Mouse (Mus musculus) neural tube, embryonic 13.5 days (tissue): Measurements from ENCODE around the gene Micall2. TPM values are rescaled to one million over a fixed set of nuclear protein-coding genes. Genes with fewer than 3 reads are reported as not detected.

Source experiments
- ATAC-seq: fragments of 200-750 bp; cut with Nextera tagmentation; 2 replicates; pipeline ENCODE4 v1.8.0; 2017; ENCODE audit warnings: low read depth, mild to moderate bottlenecking, moderate TSS enrichment, moderate library complexity
- H3K27ac ChIP-seq: fragments of 300-500 bp; sonication (generic); replicated peaks from 2 replicates; pipeline ENCODE4 v1.5.1; 2015; ENCODE audit warnings: moderate library complexity, mild to moderate bottlenecking, inconsistent platforms
- H3K27me3 ChIP-seq: fragments of 300-500 bp; sonication (generic); 2 replicates; pipeline ENCODE4 v1.6.1; 2015; ENCODE audit warnings: mild to moderate bottlenecking, inconsistent platforms
- H3K36me3 ChIP-seq: fragments of 300-500 bp; sonication (generic); 2 replicates; pipeline ENCODE4 v1.6.1; 2015; ENCODE audit warnings: mild to moderate bottlenecking, inconsistent platforms
- H3K4me1 ChIP-seq: fragments of 300-500 bp; sonication (generic); replicated peaks from 2 replicates; pipeline ENCODE4 v1.6.1; 2015; ENCODE audit warnings: inconsistent platforms
- H3K4me2 ChIP-seq: fragments of 300-500 bp; sonication (generic); 2 replicates; pipeline ENCODE4 v1.6.1; 2015; ENCODE audit warnings: inconsistent platforms, mild to moderate bottlenecking, moderate library complexity
- H3K4me3 ChIP-seq: fragments of 300-500 bp; sonication (generic); 2 replicates; pipeline ENCODE4 v1.5.1; 2015; ENCODE audit warnings: mild to moderate bottlenecking, inconsistent platforms
- H3K9ac ChIP-seq: fragments of 300-500 bp; sonication (generic); 2 replicates; pipeline ENCODE4 v1.6.1; 2015; ENCODE audit warnings: moderate library complexity, mild to moderate bottlenecking, inconsistent platforms
- H3K9me3 ChIP-seq: fragments of 300-500 bp; sonication (generic); 2 replicates; pipeline ENCODE4 v1.6.1; 2016; ENCODE audit warnings: inconsistent platforms
- WGBS: fragments of 180-500 bp; shearing (Covaris S2); methylation state at CpG from one replicate; pipeline ENCODE4 v1.1.7; 2015; 5-methylcytosine and 5-hydroxymethylcytosine counted together
- polyA plus RNA-seq: library from polyadenylated mRNA; unstranded; fragments of >200 nt; fragmentation: Nextera tagmentation; extraction: Ambion mirVana; gene quantifications from 2 replicates; pipeline ENCODE4 v1.2.1, GENCODE M21; 2015

The Micall2 gene
- polyA plus RNA-seq, 1 experiment from 2014 or later, result 6.3 TPM

DNA sequence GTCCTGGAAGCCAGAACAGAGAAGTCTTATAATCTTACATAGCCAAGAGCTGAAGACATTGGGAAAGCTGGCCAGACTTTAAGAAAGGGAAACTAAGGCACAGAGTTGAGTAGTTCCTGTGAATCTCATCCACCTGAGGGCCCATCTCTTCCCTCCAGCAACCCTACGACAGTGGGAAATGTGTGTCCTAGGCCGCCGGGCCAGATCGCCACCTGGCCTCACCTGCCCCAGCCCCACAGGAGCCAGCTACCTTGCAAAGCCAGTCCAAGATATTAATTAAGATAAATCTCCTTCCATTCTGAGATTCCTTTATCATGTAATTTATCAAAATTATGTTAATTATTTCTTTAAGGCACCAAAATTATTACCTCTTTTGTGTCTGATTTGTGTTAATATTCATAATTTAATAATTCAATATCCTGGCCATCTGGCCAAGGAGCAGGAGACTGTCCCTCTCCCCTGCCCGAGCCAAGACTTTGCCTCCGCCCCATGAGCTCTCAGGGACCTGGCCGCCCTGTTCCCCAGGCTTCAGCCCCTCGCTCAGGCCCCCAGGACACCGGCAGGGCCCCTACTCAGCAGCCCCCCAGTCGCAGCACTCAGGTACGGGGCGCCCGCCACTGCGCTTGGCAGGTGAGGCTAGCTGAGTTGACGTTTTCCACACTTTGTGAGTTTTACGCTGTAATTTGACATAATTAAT is 41.7 kb downstream of the Micall2 start:
- Histone ChIP-seq H3K9me3 (no peaks in the 10 kb centered on the region), H3K9ac (no peak overlapping the region), H3K27ac (no peak overlapping the region), H3K27me3 (peaks cover 21% of the 10 kb centered on the region), H3K4me1 (peaks cover 16% of the 10 kb centered on the region), H3K36me3 (no peaks in the 10 kb centered on the region), H3K4me3 (no peak overlapping the region), H3K4me2 (peak overlapping the region; percentile 26; the same call in 1 of the 2 replicates)
- ATAC-seq, result peak; percentile 68
- WGBS, result 45% methylated on average over 16 of the region's 16 CpGs

- 78% methylated on average over 9 of the region's 9 CpGs for WGBS
- peaks cover 30% of the 10 kb centered on the region for H3K4me1 ChIP-seq
- H3K4me3 ChIP-seq, result no peak overlapping the region
- ATAC-seq, result no peak
- H3K9me3 ChIP-seq, result no peaks in the 10 kb centered on the region
- H3K27me3 ChIP-seq, result peaks cover 48% of the 10 kb centered on the region
- no peak overlapping the region for H3K9ac ChIP-seq
- no peaks in the 10 kb centered on the region for H3K36me3 ChIP-seq
- no peak overlapping the region for H3K4me2 ChIP-seq
- no peak overlapping the region for H3K27ac ChIP-seq
These were observed 45.3 kb downstream of the Micall2 start for GRCm38 (mm10) chr5:139690791-139691190.

- WGBS, result 70% methylated on average over 12 of the region's 12 CpGs
These were observed 47.8 kb downstream of the Micall2 start for GRCm38 (mm10) chr5:139688356-139688755.

DNA sequence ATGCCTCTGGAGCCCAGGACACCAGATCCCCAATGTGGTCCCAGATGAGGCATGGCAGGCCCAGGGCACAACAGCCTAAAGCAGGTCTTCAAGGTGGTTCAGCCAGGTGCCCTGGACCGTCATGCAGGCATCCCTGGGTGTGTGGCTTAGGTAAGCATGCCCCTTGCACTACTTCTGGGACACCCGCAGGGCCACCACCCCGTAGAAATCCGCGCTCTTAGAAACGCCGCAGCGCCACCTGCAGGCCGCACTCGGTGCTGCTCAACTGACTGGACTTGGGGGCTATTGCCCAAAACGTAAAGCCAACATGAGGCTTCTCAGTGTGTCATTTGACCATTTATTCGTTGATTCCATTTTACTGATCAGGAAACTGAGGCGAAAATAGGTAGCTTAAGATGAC is 48.5 kb downstream of the Micall2 start:
- ATAC-seq, result no peak
- WGBS, result 6% methylated on average over 13 of the region's 13 CpGs

More at GRCm38 (mm10) chr5:139688356-139688755, 47.8 kb downstream of the Micall2 start:
- no peak overlapping the region for H3K4me3 ChIP-seq
- no peak overlapping the region for H3K27ac ChIP-seq
- H3K9me3 ChIP-seq, result no peaks in the 10 kb centered on the region
- ATAC-seq, result peak; percentile 24; the same call in 1 of the 2 replicates
- H3K4me1 ChIP-seq, result peaks cover 16% of the 10 kb centered on the region
- H3K9ac ChIP-seq, result no peak overlapping the region
- H3K36me3 ChIP-seq, result no peaks in the 10 kb centered on the region
- H3K4me2 ChIP-seq, result no peak overlapping the region
- peaks cover 71% of the 10 kb centered on the region for H3K27me3 ChIP-seq

DNA sequence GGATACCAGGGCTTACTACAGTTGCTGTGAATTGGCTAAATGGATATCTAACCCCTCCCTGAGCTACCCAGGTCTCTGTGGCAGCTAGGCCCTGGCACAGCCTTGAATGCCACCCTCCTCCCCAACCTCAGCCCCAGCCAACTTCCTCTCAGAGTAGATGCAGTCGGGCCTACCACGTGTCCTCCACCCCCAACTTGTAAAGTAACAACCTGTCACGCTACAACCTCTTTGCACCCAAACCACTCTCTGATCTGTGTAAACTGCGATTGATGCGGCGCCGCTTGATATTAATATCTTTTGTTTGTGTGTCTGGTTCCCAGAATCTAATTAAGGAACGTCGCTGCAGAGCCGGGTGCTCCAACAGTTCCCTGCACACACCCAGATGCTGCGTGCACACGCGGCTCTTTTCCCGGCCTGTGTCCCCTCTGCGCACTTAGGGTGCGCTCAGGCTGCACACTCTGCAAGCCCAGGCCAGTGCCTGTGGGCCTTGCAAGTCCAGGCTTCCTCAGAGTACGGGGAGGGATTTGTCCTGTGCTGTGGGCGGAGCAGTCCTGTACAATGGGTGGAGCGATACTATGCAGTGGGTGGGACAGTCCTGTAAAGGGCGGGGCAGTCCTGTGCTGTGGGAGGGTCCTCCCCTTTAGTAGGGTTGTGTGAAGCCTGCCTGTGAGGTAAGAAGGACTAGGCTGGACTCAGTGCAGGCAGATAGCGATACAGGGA is 49.4 kb downstream of the Micall2 start:
- H3K9ac ChIP-seq, result no peak overlapping the region
- H3K4me1 ChIP-seq, result peaks cover 32% of the 10 kb centered on the region
- no peak overlapping the region; the same call in 1 of the 2 replicates for H3K27ac ChIP-seq
- 24% methylated on average over 21 of the region's 21 CpGs for WGBS
- ATAC-seq, result peak; percentile 30; the same call in 1 of the 2 replicates
- H3K4me3 ChIP-seq, result no peak overlapping the region
- peaks cover 80% of the 10 kb centered on the region for H3K27me3 ChIP-seq
- no peaks in the 10 kb centered on the region for H3K36me3 ChIP-seq
- H3K9me3 ChIP-seq, result no peaks in the 10 kb centered on the region
- H3K4me2 ChIP-seq, result no peak overlapping the region

More for the DNA sequence above, 48.5 kb downstream of the Micall2 start:
- peaks cover 22% of the 10 kb centered on the region for H3K4me1 ChIP-seq
- no peak overlapping the region for H3K4me3 ChIP-seq
- H3K27ac ChIP-seq, result no peak overlapping the region; the same call in 1 of the 2 replicates
- H3K27me3 ChIP-seq, result peaks cover 76% of the 10 kb centered on the region
- no peaks in the 10 kb centered on the region for H3K36me3 ChIP-seq
- H3K9me3 ChIP-seq, result no peaks in the 10 kb centered on the region
- H3K9ac ChIP-seq, result no peak overlapping the region
- no peak overlapping the region for H3K4me2 ChIP-seq

GRCm38 (mm10) chr5:139683228-139683627 is 52.9 kb downstream of the Micall2 start:
- no peak overlapping the region for H3K4me2 ChIP-seq
- no peak for ATAC-seq
- no peak overlapping the region; the same call in 1 of the 2 replicates for H3K27ac ChIP-seq
- WGBS, result 3% methylated on average over 2 of the region's 2 CpGs
- H3K4me1 ChIP-seq, result peaks cover 38% of the 10 kb centered on the region
- no peaks in the 10 kb centered on the region for H3K9me3 ChIP-seq
- no peaks in the 10 kb centered on the region for H3K36me3 ChIP-seq
- no peak overlapping the region for H3K9ac ChIP-seq
- no peak overlapping the region for H3K4me3 ChIP-seq
- H3K27me3 ChIP-seq, result peaks cover 86% of the 10 kb centered on the region

DNA sequence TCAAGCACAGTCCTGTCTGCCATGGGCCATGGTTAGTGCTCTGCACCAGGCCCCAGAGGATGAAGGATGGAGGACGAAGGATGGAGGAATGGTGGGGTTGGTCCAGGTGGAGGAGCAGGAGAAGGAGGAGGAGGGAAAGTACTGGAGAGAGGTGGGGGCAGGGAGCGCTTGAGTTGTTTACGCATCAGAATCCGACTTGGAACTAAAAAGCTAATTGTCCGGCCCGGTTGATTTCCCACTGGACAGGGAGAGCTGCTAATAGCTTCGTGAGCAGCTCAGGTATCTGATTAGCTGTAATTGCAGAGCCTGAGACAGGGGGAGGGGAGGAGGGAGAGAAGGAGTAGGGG is 53.5 kb downstream of the Micall2 start:
- Histone ChIP-seq H3K9me3 (no peaks in the 10 kb centered on the region), H3K9ac (no peak overlapping the region), H3K27me3 (peaks cover 85% of the 10 kb centered on the region), H3K4me2 (no peak overlapping the region), H3K4me1 (peaks cover 37% of the 10 kb centered on the region), H3K27ac (peak overlapping the region; percentile 90), H3K4me3 (no peak overlapping the region), H3K36me3 (no peaks in the 10 kb centered on the region)
- WGBS, result 2% methylated on average over 7 of the region's 7 CpGs
- peak; percentile 73 for ATAC-seq

GRCm38 (mm10) chr5:139681832-139682630 is 54.1 kb downstream of the Micall2 start:
- H3K4me3 ChIP-seq, result no peak overlapping the region
- H3K4me2 ChIP-seq, result peak overlapping the region; percentile 34
- H3K9ac ChIP-seq, result peak overlapping the region; percentile 26; the same call in 1 of the 2 replicates
- peak overlapping the region; percentile 90 for H3K27ac ChIP-seq
- peak; percentile 83 for ATAC-seq
- peaks cover 79% of the 10 kb centered on the region for H3K27me3 ChIP-seq
- WGBS, result 3% methylated on average over 20 of the region's 20 CpGs
- peaks cover 31% of the 10 kb centered on the region for H3K4me1 ChIP-seq
- H3K9me3 ChIP-seq, result no peaks in the 10 kb centered on the region
- no peaks in the 10 kb centered on the region for H3K36me3 ChIP-seq

- no peak overlapping the region; the same call in 1 of the 2 replicates for H3K27ac ChIP-seq
- H3K4me3 ChIP-seq, result no peak overlapping the region
- H3K36me3 ChIP-seq, result no peaks in the 10 kb centered on the region
- peaks cover 84% of the 10 kb centered on the region for H3K27me3 ChIP-seq
- no peak for ATAC-seq
- no peaks in the 10 kb centered on the region for H3K9me3 ChIP-seq
- H3K4me1 ChIP-seq, result peaks cover 21% of the 10 kb centered on the region
- H3K4me2 ChIP-seq, result no peak overlapping the region
- no peak overlapping the region for H3K9ac ChIP-seq
These were observed 60.5 kb downstream of the Micall2 start for GRCm38 (mm10) chr5:139675707-139675967.

DNA sequence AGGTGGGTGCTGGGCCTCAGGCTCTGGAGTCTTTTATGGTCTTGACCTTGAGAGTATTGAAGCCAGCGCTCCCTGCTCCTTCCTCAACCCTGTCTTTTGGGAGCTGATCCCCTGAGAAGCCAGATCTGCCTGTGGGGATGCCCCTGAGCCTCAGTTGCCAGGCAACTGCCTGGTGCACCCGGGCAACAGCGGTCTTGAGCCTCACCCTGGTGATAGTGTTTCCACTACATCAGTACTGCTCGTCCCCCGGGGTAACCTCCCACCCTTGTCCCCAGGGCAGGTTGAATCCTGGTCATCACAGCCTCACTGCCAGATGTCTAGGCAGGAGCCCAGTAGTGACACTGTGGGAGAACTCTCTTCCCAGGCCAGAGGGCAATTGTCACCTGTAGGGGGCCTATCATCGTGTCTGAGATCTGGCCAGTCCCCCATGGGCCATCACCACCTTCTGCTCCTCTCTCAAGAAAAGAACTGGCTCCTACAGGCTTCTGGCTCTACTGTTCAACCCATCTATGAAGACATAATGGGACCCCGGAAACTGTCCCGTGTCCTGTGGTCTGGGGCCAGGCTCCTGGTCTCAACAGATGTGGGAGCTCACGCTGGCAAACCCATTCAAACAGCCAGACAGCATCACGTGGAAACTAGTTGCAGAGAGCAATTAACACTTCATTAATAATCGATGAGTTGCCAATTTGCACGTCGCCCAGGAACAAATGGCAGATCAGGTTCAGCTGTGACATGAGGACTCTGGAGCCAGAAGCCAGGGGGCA is 61.0 kb downstream of the Micall2 start:
- ATAC-seq, result 0 out of 2 replicates have a peak, but pooled peaks have one; percentile 21
- Histone ChIP-seq H3K4me3 (no peak overlapping the region), H3K4me2 (no peak overlapping the region), H3K9ac (no peak overlapping the region), H3K27me3 (peaks cover 88% of the 10 kb centered on the region), H3K4me1 (peaks cover 21% of the 10 kb centered on the region), H3K9me3 (no peaks in the 10 kb centered on the region), H3K27ac (no peak overlapping the region; the same call in 1 of the 2 replicates), H3K36me3 (no peaks in the 10 kb centered on the region)
- 31% methylated on average over 13 of the region's 13 CpGs for WGBS

DNA sequence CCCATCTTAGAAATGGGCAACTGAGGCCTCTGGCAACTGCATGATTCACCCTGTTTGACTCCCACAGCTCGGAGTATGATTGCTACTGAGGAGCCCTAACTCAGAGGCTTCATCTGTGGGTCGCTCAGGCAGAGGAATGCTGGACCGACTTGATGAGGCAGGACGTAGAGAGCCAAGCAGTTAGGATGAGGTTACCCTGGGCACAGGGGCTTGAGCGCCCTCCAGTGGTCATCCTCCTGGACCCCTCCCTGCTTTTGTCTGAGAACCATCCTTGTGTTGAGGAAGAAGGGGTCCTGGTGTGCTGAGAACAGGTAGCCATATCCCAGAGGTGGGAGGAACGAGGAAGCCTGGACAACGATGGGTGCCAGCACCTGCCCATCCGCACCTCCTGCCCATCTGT is 66.8 kb downstream of the Micall2 start:
- H3K27ac ChIP-seq, result no peak overlapping the region
- 10% methylated on average over 8 of the region's 8 CpGs for WGBS
- no peaks in the 10 kb centered on the region for H3K9me3 ChIP-seq
- H3K27me3 ChIP-seq, result peaks cover 97% of the 10 kb centered on the region
- H3K4me2 ChIP-seq, result no peak overlapping the region
- no peak overlapping the region for H3K4me3 ChIP-seq
- H3K36me3 ChIP-seq, result no peaks in the 10 kb centered on the region
- H3K9ac ChIP-seq, result no peak overlapping the region
- no peak for ATAC-seq
- H3K4me1 ChIP-seq, result peaks cover 36% of the 10 kb centered on the region
